Mouse (Mus musculus): Measurements from ENCODE around the gene Nubp2. TPM values are rescaled to one million over a fixed set of nuclear protein-coding genes. Genes with fewer than 3 reads are reported as not detected.
A peak's percentile ranks its signal among the peaks of the same experiment; 100 is the strongest.

Gene Nubp2
- total RNA-seq, 4 experiments from 2014 or later: 58.9 to 66.0 (median 61.5) TPM

GRCm38 (mm10) chr17:24860076-24860475 lies 26.1 kb downstream of the Nubp2 start:
- no peak for DNase-seq

- DNase-seq: no peak
Measured at GRCm38 (mm10) chr17:24858967-24859366, 27.2 kb downstream of the Nubp2 start.

- DNase-seq: no peak
Measured at GRCm38 (mm10) chr17:24857831-24858470, 28.2 kb downstream of the Nubp2 start.

GRCm38 (mm10) chr17:24856589-24856988 lies 29.6 kb downstream of the Nubp2 start:
- DNase-seq: no peak

- no peak for DNase-seq
Measured at GRCm38 (mm10) chr17:24855838-24856464, 30.2 kb downstream of the Nubp2 start.

- no peak for DNase-seq
Measured at GRCm38 (mm10) chr17:24851381-24852125, 34.6 kb downstream of the Nubp2 start.

GRCm38 (mm10) chr17:24850773-24851127 lies 35.4 kb downstream of the Nubp2 start:
- DNase-seq: no peak

GRCm38 (mm10) chr17:24850065-24850772 lies 35.9 kb downstream of the Nubp2 start, which contains the start of gene Fahd1:
TSS of gene Fahd1 (minus strand) at chr17:24850364.
- DNase-seq: peak; percentile 97

GRCm38 (mm10) chr17:24849733-24850064 lies 36.5 kb downstream of the Nubp2 start:
- no peak for DNase-seq

GRCm38 (mm10) chr17:24848600-24849031 lies 37.5 kb downstream of the Nubp2 start:
- DNase-seq: no peak

- no peak for DNase-seq
Measured at GRCm38 (mm10) chr17:24847386-24847785, 38.8 kb downstream of the Nubp2 start.

GRCm38 (mm10) chr17:24844525-24844924 lies 41.6 kb downstream of the Nubp2 start:
- no peak for DNase-seq

- no peak for DNase-seq
Measured at GRCm38 (mm10) chr17:24842631-24843030, 43.5 kb downstream of the Nubp2 start.

GRCm38 (mm10) chr17:24841133-24841532 lies 45.0 kb downstream of the Nubp2 start:
- no peak for DNase-seq

- DNase-seq: no peak
Measured at GRCm38 (mm10) chr17:24840341-24840740, 45.8 kb downstream of the Nubp2 start.

GRCm38 (mm10) chr17:24839842-24840241 lies 46.3 kb downstream of the Nubp2 start, which contains the start of gene Hagh:
TSS of gene Hagh (plus strand) at chr17:24840143.
- no peak for DNase-seq

Other genes starting within 250 kb of the Nubp2 start
- gene Slc9a3r2, start 236.0 kb downstream of the Nubp2 start, total RNA-seq (2022): 10 to 100 TPM; 45.9 to 78.6 (median 73.7) TPM
- not detected for gene Npw, start 227.9 kb downstream of the Nubp2 start, total RNA-seq (2022)
- 10 to 100 TPM; 44.9 to 59.4 (median 50.8) TPM for gene Zfp598, start 216.7 kb downstream of the Nubp2 start, total RNA-seq (2022)
- gene Syngr3, start 196.4 kb downstream of the Nubp2 start, total RNA-seq (2022): 1 to 10 TPM; 2.4 to 5.5 (median 3.8) TPM
- 10 to 100 TPM; 31.7 to 35.6 (median 32.6) TPM for gene Gfer, start 190.2 kb downstream of the Nubp2 start, total RNA-seq (2022)
- gene Noxo1, start 190.1 kb downstream of the Nubp2 start, total RNA-seq (2022): 10 to 100 TPM in 1 of 4 experiments, 1 to 10 TPM in 3; 2.8 to 14.8 (median 7.5) TPM
- gene Tbl3, start 178.7 kb downstream of the Nubp2 start, total RNA-seq (2022): 10 to 100 TPM; 34.3 to 40.5 (median 38.2) TPM
- not detected for gene Rnf151, start 168.3 kb downstream of the Nubp2 start, total RNA-seq (2022)
- gene Rps2, start 168.2 kb downstream of the Nubp2 start, total RNA-seq (2022): 100 to 1,000 TPM; 571 to 651 (median 615) TPM
- gene Ndufb10, start 161.9 kb downstream of the Nubp2 start, total RNA-seq (2022): 100 to 1,000 TPM; 199 to 268 (median 237) TPM
- under 1 TPM in 1 of 4 experiments, not detected in 3; 0.49 TPM for gene Rpl3l, start 158.5 kb downstream of the Nubp2 start, total RNA-seq (2022)
- gene Msrb1, start 149.7 kb downstream of the Nubp2 start, total RNA-seq (2022): 10 to 100 TPM; 87.3 to 91.3 (median 89.0) TPM
- 1 to 10 TPM; 1.7 to 2.8 (median 2.4) TPM for gene Hs3st6, start 133.4 kb downstream of the Nubp2 start, total RNA-seq (2022)
- gene Meiob, start 82.1 kb downstream of the Nubp2 start, total RNA-seq (2022): 1 to 10 TPM in 2 of 4 experiments, under 1 TPM in 2; 0.52 to 2.7 (median 1.1) TPM
- gene Hagh, start 46.2 kb downstream of the Nubp2 start, total RNA-seq (2022): 10 to 100 TPM; 81.9 to 99.1 (median 92.7) TPM
- gene Fahd1, start 36.0 kb downstream of the Nubp2 start, total RNA-seq (2022): 10 to 100 TPM; 26.4 to 36.0 (median 32.1) TPM
- gene Igfals, start 20.4 kb downstream of the Nubp2 start, total RNA-seq (2022): 1 to 10 TPM; 2.0 to 5.8 (median 2.7) TPM
- 10 to 100 TPM; 31.5 to 34.0 (median 33.7) TPM for gene Spsb3, start 294 bp upstream of the Nubp2 start, total RNA-seq (2022)
- gene Eme2, start 8.7 kb upstream of the Nubp2 start, total RNA-seq (2022): 10 to 100 TPM; 43.6 to 80.7 (median 66.3) TPM
- gene Mrps34, start 8.8 kb upstream of the Nubp2 start, total RNA-seq (2022): 100 to 1,000 TPM; 120 to 201 (median 138) TPM
- gene Nme3, start 10.2 kb upstream of the Nubp2 start, total RNA-seq (2022): 100 to 1,000 TPM in 2 of 4 experiments, 10 to 100 TPM in 2; 73.5 to 148 (median 104) TPM
- gene Mapk8ip3, start 50.6 kb upstream of the Nubp2 start, total RNA-seq (2022): 100 to 1,000 TPM in 3 of 4 experiments, 10 to 100 TPM in 1; 96.1 to 271 (median 177) TPM
- 10 to 100 TPM; 28.0 to 38.5 (median 30.7) TPM for gene Jpt2, start 74.3 kb upstream of the Nubp2 start, total RNA-seq (2022)
- 10 to 100 TPM; 22.0 to 33.2 (median 25.4) TPM for gene Cramp1l, start 129.4 kb upstream of the Nubp2 start, total RNA-seq (2022)
- gene Ift140, start 129.7 kb upstream of the Nubp2 start, total RNA-seq (2022): 10 to 100 TPM; 31.7 to 45.0 (median 38.1) TPM
- 10 to 100 TPM; 35.3 to 56.0 (median 52.6) TPM for gene Tmem204, start 197.2 kb upstream of the Nubp2 start, total RNA-seq (2022)
- 10 to 100 TPM; 24.0 to 40.2 (median 29.5) TPM for gene Telo2, start 229.6 kb upstream of the Nubp2 start, total RNA-seq (2022)
- not detected for gene Ptx4, start 234.4 kb upstream of the Nubp2 start, total RNA-seq (2022)
- 10 to 100 TPM; 47.4 to 77.7 (median 67.8) TPM for gene Clcn7, start 247.0 kb upstream of the Nubp2 start, total RNA-seq (2022)

Measured in adrenal gland, adult 8-10 months (tissue).